Mouse (Mus musculus) cerebellum, adult 18-20 months (tissue): Measurements from ENCODE around the gene Abcc4.
A peak's percentile ranks its signal among the peaks of the same experiment; 100 is the strongest.

ENCODE experiments used
- DNase-seq, 2 experiments: peaks; one replicate each; pipeline ENCODE4 v3.0.0; 2021

The Abcc4 gene

DNA sequence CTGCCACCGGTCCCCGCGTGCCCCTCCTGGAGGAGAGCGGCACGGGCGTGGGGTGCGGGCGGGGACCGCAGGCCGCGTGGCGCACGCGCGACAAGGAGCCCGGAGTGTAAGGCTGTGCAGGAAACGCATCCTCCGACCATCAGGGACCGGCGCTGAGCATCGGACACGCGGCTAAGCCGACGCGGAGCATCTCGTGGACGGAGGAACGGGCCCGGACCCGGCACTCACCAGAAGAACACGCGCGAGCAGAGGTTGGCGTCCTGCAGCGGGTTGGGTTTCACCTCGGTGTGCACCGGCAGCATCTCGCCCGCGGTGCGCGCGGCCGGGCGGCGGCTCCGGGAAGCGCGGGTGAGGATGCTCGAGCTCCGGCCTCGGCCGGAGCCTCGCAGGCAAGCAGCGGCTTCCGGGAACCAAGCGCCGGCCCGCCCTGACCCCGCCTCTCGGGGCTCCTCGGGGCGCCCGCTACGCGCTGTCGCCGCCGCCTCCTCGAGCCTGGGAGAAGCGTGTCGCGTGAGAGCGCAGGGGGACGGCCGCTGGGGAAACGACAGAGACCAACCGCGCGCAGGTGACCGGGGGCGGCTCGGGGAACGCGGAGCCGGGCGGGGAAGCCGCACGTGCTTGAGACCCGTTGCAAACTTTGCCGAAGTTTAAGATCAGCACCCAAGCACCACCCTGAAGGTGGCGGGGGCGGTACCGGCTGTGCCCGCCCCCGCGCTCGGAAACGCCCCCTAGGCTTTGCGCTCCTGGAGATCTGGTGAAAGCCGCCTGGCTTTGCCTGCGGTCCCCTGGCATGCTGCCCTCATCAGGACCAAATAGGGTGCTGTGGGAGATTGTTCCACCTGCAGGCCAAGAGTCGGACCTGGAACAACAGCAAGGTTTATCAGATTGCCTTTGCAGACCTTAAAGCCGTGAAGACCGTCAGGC lies at the start of gene Abcc4:
Gene Abcc4 (minus strand): TSS at position 412 of the 924 bp plus-strand sequence.
- peak; percentile 63 to 74 for DNase-seq

DNA sequence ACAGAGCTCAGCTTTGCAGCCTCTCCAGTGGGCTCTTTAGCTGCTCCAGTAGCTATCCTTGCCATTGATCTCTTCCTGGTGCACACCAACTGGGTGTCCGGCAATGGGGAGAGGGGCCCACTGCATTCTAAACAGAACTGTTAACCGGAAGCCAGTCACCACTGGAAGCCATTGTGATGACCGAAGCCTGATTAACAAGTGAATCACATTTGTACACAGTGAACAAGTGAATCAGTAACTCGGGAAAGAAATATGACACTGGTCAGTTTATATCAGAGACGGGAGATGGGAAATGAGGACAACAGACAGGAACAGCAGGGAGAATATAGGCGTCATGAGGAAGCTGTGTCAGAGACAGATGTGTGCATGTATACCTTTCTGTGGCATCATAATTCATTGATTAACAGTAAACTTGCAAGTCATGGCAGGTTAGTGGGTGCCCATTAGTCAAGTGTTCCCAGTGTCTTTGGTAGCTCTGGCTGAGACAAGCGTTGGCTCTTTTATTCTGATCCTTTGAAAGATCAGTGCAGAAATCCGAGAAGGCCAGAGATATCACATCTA lies 45.3 kb upstream of the Abcc4 start:
- DNase-seq: no peak

DNA sequence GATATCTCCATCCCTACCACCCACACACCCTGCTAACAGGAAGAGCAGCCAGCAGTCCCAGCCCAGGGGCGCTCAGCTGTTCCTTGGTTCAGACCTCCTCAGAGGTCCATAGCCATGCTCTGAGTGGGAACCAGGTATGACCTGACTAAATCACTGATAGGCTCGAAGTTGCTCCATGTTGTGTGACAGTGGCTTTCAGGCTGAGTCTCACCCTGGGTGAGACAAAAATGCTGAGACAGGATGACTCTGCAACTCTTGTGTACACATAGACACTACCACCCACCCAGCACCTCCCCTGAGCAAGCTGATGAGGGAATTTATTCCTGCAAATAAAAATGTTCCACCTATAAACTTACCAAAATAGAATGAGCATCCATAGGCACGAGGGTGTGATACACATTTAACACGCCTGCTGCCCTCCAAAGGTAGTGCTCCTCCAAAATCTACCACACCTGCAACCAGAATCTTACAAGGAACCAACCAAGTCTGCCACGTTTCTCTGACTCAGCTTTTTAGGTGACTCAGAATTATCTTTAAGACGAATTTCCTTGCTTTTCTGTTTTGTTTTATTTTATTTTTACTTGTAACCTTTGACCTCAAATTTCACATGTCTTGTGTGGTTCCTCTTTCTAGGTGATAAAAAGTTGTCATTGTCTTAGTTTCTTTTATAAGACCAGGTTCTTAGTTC lies 44.6 kb upstream of the Abcc4 start:
- no peak for DNase-seq

DNA sequence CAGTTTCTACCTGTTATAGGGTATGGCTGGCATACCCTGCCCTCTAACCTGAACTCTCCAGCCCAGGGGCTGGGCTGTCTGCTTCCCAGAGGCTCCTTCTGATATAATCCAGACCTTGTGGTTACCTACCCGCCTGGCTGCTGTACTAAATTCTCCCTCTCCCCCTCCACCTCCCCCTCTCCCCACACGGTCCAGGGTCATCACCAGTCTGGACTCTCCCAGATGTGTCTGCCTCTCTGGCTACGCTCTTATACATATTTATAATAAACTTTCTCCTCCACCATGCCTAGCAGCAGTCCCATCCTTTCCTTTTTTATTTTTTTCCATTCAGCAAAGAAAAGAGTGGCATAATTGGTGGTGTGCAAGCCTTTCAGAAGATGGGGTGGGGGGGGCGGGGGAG lies 43.7 kb upstream of the Abcc4 start:
- no peak for DNase-seq

DNA sequence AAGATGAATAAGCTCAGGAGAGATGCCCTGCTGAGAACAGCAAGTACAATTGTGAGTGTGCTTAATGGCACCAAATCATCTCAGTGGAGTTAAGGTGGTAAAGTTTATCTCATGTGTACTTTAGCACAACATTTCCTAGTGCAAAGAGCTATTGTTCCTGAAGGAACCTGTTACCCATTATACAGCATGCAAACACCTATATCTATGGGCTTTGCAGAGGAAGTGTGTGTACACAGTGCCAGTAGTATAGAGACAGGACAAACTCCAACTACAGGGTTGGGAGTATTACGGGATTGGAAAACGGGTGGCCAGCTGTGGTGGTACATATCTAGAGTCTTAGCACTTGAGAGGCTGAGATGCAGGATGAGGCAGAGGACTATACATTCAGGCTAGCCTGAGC lies 43.0 kb upstream of the Abcc4 start:
- no peak for DNase-seq

DNA sequence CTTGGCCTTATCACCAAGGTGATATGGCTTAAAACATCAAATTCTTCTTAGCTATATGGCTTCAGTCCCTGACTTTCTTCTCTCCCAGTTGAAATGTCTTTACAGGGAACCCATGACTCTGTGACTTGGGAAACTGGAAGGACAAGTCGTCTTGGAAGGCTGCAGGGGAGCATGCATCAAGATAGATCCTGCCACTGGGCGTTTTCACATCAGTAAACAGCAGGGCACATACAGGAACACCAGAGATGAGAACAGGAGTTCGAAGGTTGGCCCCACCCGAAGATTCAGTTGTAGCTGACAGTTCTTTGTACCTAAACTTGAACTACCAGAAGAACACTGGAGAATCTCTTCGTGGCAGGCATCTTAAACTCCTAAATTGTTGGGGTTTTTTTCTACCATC lies 36.8 kb upstream of the Abcc4 start:
- DNase-seq: no peak

DNA sequence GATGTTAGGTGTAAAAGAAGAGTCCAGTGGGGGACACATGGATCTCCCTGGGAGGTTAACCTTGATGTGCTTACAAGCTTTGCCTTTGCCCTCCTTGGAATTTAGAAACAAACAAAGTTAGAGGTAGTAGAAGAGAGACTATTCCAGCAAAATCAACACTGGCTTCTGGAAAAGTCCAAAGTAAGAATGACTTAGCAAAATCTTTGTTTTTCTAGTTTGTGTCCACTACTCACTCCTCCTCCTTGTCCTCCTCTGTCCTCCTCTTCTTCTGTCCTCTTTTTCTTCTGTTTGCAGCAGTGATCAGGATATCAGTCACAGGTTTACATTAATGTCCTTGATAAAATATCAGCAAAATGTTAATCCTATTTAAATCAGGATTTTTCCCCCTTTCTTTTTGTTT lies 35.8 kb upstream of the Abcc4 start:
- no peak for DNase-seq

DNA sequence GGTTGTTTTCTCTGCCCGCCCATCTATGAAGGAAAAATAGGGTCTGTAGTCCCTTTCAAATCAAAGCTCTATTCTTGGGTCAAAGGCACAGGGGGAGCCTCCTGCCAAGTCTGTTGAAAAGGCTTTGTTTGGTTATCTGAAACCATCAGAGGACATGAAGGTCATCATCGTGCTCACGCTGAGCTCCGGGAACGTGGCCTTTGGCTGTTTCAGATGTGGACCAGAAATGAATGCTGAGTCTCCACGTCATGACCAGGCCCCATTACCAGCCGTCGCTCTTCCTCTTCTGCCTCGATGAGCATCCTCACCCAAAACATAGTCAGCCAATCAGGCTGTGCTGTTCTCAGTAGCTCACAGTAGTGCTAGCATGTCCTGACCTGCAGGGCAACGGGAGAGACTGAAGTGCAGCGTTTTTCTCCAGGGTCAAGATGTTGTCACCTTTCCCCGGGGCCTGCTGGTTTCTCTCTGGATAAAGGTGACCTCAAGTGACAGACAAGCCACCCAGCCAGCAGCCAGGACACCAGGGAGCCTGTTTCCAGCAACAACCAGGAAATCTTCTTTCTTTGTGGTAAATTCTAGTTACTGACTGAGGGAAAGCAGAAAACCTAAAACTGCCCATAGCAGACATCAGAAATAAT lies 31.4 kb upstream of the Abcc4 start:
- DNase-seq: no peak

DNA sequence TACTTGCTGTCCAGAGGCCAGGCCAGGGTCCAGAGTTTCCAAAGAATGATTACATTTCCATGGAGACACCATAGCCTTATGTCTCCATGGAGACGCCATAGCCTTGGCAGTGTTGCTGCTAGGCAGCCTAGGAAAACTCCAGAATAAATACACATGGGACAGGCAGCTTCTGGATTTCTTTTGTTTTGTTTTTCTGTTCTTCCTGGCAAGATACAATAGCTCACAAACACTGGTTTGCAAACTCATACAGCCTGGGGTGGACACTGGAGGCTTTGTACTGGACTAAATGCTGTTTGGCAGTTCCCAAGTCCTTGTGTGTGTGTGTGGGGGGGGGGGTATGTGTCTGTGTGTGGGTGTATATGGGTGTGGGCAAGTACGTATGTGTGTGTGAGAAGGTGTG lies 29.1 kb upstream of the Abcc4 start:
- no peak for DNase-seq

DNA sequence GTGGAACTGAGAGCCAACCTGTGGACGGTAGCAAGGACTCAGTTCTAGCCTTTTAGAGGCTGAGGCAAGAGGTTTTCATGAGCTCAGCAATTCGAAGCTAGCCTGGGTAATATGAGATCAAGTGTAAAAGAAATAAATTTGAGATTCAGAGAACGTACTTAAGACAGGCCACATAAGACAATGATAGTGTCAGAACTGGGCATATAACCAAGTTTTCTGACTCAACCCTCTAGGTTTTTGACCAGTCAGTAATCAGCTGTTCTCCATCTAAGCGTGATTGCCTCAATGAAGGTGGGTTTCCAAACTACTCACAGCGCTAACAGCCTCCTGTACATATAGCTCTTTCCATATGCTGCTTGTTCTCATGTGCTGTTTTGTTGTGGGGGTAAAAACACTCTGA lies 27.1 kb upstream of the Abcc4 start:
- no peak for DNase-seq

DNA sequence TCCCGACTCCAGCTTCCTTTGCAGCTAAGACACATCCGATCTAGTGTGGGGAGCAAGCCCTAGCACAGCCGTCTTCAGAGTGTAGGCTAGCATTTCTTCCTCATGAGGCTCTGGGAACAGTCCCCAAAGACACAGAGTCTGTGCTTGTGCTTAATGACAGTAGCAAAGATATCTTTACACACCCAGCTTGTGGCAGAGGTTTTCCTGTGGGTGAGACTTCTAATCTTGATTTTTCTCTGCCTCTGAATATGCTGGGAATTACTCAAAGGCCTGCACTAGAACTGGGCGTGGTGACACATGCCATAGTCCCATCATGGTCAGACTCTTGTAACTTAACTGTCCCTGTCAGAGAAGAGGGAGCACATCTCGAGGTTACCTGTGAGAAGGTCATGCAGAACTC lies 24.6 kb upstream of the Abcc4 start:
- DNase-seq: no peak

DNA sequence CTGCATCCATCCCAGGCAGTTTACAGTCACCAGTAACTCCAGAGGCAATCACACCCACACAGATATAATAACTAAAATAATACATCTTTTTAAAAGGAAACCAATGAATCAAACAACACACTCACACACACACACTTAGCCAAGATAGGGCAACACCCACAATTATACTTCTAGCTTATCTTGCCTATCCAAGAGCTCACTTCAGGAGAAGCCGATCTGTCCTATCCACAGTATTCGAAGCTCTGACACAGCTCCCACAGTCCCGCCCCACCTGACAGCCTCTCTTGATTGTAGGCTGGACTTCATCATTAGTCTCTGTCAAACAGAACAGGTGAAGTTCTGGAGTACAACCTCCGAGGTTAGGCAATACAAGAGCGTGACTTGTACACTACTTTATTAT lies 19.4 kb upstream of the Abcc4 start:
- DNase-seq: no peak

DNA sequence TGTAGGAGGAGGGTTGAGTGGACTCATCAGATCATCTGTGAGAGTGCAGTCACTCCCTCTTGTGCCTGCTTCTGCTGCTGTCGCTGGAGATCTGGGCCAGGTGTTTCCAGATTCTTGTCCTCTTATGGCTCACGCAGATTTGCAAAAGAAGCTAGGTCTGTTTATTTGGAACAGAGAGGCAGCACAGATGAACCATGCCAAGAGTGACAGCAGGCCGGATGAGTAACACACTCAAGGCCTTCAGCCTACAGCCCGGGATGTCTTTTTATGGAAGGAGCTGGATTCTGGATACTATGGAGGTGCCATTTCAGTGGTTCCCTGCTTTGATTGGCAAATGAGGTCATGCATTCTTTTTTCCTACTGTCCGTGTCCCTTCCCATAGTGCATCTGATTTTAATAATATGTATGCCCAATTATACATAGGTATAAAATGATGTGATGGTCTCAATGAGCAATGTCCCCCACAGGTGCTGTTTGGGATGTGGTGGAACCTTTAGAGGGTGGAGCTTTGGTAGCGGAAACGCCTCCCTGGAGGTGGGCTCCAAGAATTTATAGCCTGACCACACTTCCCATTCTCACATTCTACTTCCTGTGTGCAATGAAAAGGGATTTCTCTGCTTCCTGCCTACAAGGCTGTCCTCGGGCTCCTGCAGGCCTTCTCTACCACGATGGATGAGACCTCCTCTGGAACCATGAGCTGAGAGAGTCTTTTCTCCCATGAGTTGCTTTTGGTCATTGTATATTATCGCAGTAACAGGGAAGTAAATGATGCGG lies 18.1 kb upstream of the Abcc4 start:
- DNase-seq: peak; percentile 44 to 65

DNA sequence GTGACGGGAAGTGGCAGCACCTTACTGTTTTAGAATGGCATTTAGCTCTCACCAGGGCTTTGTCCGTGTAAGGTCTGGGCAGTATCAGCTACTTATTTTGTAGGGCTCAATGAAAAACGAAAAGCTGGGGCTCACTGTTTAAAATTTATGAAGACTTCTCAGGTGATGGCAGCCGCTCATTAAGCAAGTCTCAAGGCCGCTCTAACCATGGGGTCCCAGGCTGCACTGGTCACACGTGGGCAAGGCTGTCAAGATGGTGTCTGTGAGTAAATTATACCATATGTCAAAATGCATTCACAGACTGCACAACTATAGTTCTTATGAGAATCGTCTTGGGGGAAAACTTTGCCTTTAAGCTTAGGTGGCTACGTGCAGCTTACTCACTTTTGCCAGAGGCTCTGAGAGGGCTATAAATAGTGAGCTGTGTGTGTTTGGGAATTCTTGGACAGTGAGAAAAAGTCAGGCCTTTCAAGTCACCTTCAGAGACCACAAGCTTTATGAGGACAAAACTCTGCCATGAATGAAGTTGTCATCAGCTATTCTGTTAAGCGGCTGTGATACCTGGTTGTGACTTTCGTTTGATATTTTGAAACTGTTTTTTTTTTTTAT lies 13.7 kb upstream of the Abcc4 start:
- DNase-seq: no peak

DNA sequence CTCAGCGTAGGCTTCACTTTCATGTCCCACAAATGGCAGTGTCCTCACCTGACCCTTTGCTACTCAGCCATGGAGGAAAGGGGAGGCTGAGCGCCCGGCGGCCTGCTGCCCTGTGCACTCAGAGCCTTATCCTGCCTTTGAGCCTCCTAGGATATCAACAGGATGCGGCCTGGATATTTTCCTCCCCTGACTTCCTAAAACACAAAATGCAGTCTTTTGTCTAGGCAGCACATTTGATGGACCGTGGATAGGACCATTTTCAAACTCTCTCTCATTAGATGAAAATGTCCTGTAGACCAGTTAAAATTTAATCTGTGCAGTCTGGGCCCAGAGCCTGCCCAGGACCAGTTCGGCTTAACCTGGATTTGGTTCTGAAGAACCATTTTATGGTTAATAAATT lies 12.6 kb upstream of the Abcc4 start:
- no peak for DNase-seq

DNA sequence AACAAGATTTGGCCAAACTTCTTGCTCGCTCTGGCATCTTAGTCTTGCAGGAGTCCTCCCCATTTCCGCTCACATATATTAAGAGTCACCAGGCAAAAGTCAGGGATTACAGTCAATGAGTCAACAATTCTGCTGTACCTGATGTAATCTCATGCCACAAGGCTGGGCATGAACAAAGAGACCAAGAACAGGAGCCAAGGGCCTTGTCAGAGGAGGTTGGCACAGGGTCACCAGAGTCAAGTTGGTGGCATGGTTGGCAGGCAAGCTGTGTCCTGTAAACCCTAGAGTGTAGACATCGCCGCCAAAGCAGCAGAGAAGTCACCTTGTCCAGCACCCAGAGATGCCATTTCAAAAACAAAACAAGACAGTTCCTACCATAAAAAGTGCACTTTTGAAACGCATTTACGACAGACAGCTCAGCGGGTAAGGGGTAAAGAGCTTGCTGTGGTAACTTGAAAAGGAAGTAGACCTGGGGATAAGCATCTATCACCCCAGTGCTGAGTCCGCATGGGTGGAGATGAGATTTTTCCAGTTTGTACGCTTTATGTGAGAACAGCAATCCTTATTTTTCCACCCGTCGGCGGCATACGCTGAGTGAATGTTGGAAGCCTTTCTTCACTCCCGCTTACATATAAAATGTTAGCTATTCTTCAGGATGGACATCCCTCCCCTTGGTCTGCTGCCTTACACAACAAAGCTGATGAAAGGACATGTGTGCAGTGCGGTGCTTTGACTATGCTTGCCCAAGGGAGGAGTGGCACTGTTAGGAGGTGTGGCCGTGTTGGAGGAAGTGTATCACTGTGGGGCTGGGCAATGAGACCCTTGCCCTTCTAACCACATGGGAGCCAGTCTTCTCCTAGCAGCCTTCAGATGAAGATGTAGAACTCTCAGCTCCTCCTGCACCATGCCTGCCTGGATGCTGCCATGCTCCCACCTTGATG lies 10.6 kb upstream of the Abcc4 start:
- no peak for DNase-seq

DNA sequence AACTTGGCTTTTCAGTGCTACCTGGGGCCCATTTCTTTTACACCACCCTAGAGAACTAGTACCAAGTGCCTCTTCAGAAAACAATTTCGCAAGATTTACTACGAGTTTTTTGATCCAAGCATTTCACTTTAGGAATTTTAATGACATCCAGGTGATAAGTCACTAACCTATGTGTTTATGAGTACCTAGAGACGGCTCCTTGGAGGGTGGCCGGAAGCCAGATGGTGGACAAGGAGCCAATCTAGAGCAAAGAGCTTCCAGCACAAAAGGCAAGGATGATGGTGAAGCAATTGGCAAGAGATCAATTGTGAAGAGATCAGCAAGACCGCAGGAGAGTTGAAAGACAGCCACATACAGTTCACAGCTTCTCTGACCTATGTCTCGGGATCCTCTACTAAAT lies 8.7 kb upstream of the Abcc4 start:
- DNase-seq: no peak

DNA sequence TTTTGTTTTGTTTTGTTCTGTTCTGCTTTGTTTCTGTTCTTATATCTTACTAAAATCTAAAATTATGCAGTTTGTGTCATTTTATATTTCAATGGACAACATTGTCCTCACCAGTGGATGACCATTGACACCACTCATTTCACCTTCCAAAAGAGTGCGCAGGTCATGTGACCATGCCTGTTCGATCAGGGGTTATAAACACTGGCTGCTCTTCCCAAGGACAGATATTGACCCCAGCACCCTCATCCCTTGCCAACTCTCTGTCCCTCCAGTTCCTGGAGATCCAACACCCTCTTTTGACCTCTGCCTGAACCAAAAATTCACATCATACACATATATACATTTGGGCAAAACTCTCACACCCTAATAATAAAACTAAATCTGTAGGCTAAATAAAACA lies 8.3 kb upstream of the Abcc4 start:
- no peak for DNase-seq

DNA sequence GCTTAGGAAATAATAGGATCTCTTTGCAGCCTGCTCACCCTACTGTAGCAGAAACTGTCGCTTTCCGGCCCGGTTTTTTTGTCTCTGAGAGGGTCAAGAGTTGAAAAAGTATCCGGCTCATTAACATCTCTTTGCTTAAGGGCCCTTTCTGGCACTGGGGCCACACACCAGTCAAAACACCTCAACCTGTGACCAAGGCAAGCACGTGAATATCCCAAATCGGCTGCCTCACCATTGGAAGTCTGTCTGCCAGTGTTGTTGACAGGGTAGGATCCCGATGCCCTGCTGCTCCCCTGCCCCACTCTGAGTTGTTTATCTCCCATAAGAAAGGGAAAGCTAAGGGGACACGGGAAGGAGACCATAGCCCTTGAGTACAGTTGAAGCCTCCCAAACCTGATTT lies 7.8 kb upstream of the Abcc4 start:
- no peak for DNase-seq

DNA sequence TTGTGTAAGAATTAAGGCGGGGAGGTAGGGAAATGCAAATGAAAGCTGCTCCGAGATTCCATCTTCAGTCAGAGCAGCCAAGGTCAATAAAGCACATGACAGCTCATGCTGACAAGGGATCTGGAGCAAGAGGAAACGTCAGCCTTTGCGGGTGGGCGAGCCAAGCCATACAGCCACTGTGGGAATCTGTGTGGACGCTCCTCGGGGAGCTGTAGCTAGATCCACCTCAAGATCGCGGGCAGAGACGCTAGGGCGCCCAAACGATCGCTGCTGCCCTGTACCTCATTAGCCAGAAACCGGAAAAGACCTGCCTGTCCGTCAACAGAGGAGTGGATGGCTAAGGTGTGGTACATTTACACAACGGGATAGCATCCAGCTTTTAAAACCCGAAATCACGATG lies 7.4 kb upstream of the Abcc4 start:
- DNase-seq: peak in 1 of 2 experiments; percentile 35

DNA sequence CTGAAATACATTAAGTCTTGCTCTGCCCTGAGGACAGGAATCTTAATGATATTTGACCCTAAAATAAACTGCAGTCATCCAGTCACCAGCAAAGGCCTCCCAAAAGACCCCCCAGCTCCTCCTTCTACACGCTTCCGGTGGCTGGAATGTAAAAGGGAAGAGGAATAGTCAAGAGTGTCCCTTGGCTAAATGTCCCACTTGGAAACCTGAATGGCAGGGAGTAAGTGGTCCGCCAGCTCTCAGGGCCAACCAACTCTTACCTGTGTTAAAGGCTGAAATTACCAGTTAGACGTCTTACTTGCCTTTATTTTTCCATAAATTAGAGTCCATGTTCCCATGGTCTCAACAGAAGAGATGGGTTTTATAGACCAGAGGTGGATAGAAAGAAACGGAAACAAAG lies 6.9 kb upstream of the Abcc4 start:
- no peak for DNase-seq
